ENCODE assay signal across 7 mouse cellular contexts in genomic region chr16:42189431-42190081, GRCm38 (mm10).
DNase-seq lines count a peak whose midpoint lies in the region; ATAC-seq and TF ChIP-seq lines count a peak whose summit lies in the region.

No protein-coding gene starts in this region.

- H3K9ac ChIP-seq in forebrain, embryonic 11.5 days (ENCODE audit: low read length), result peak overlapping the region; percentile 45
- H3K9ac ChIP-seq in midbrain, postnatal 0 days (replicated peaks; ENCODE audit: low read length, poor library complexity, severe bottlenecking), result peak overlapping the region; percentile 95

- no peaks in the 10 kb centered on the region for H3K9me3 ChIP-seq in forebrain, embryonic 11.5 days (ENCODE audit: control insufficient read depth, low read length)
- H3K9me3 ChIP-seq in midbrain, postnatal 0 days (ENCODE audit: low read length), result no peaks in the 10 kb centered on the region

- ATAC-seq in forebrain, embryonic 11.5 days (replicated peaks; ENCODE audit: low FRiP score), result peak; percentile 23
- ATAC-seq in inflammation-experienced regulatory T-cells, adult 6 months, result peak; percentile 11
- peak; percentile 76 for ATAC-seq in midbrain, postnatal 0 days (ENCODE audit: low FRiP score)

- intact Hi-C loops in left cerebral cortex, postnatal 10 days (cut with DNase I), result loop anchor here (5.0 to 10.0 kb wide), 3 partner anchors 145 to 723 kb away; no protein-coding TSS in a partner anchor

- H3K27me3 ChIP-seq in forebrain, embryonic 11.5 days (ENCODE audit: control insufficient read depth, insufficient read depth, low read length), result no peaks in the 10 kb centered on the region
- no peaks in the 10 kb centered on the region for H3K27me3 ChIP-seq in midbrain, postnatal 0 days (ENCODE audit: insufficient read depth, low read length)

- no peak for TF ChIP-seq CTCF in midbrain, postnatal 0 days (IDR thresholded peaks at IDR 0.05)

- WGBS in forebrain, embryonic 11.5 days, result 31% methylated on average over 14 of the region's 14 CpGs
- WGBS in midbrain, postnatal 0 days, result 9% methylated on average over 14 of the region's 14 CpGs

- peak overlapping the region; percentile 48 for H3K4me3 ChIP-seq in forebrain, embryonic 11.5 days (ENCODE audit: low read depth, low read length)
- peak overlapping the region; percentile 50 for H3K4me3 ChIP-seq in midbrain, postnatal 0 days (ENCODE audit: low read depth, low read length)

- H3K27ac ChIP-seq in forebrain, embryonic 11.5 days (ENCODE audit: low read depth, low read length), result no peak overlapping the region
- H3K27ac ChIP-seq in midbrain, postnatal 0 days (ENCODE audit: low read depth, low read length), result peak overlapping the region; percentile 100

- H3K4me2 ChIP-seq in forebrain, embryonic 11.5 days (ENCODE audit: low read depth, low read length, severe bottlenecking), result peak overlapping the region; percentile 91
- peak overlapping the region; percentile 90 for H3K4me2 ChIP-seq in midbrain, postnatal 0 days (ENCODE audit: low read depth, low read length, poor library complexity, severe bottlenecking)

- peak; percentile 48 for DNase-seq in right cerebral cortex, postnatal 4 days
- no peak for DNase-seq in right cerebral cortex, postnatal 14 days
- DNase-seq in forebrain, embryonic 11.5 days (ENCODE audit: low spot score), result peak; percentile 57
- peak; percentile 69 for DNase-seq in midbrain, postnatal 0 days (ENCODE audit: low spot score)
- DNase-seq in urinary bladder, postnatal 10 days (ENCODE audit: low spot score), result no peak
- DNase-seq in left cerebral cortex, postnatal 10 days (ENCODE audit: extremely low spot score in 1 of 2, low spot score in 2 of 2), result no peak

- H3K36me3 ChIP-seq in forebrain, embryonic 11.5 days (ENCODE audit: control insufficient read depth, insufficient read depth, low read length), result no peaks in the 10 kb centered on the region
- no peaks in the 10 kb centered on the region for H3K36me3 ChIP-seq in midbrain, postnatal 0 days (ENCODE audit: insufficient read depth, low read length)

- peaks cover 2% of the 10 kb centered on the region; the same call in 1 of the 2 replicates for H3K4me1 ChIP-seq in forebrain, embryonic 11.5 days (replicated peaks; ENCODE audit: control insufficient read depth, insufficient read depth, low read length)
- H3K4me1 ChIP-seq in midbrain, postnatal 0 days (ENCODE audit: insufficient read depth, low read length), result no peaks in the 10 kb centered on the region

Comparison
In these comparisons a context has a peak if more than half of its experiments do, and no peak if none do; other contexts are left out.
1. DNase-seq: peak in right cerebral cortex, postnatal 4 days (single experiment), forebrain, embryonic 11.5 days (single experiment) and midbrain, postnatal 0 days (single experiment); none in right cerebral cortex, postnatal 14 days (single experiment), urinary bladder, postnatal 10 days (single experiment) and left cerebral cortex, postnatal 10 days (0 of 2).
2. ATAC-seq: peak in every context shown above with its lines; median percentile 76 in midbrain, postnatal 0 days; 23 in forebrain, embryonic 11.5 days; 11 in inflammation-experienced regulatory T-cells, adult 6 months.